Mouse (Mus musculus) cerebellum, postnatal 10 days (tissue): Measurements from ENCODE around the gene Cers5.
"Not testable (repeated sequence)": the region's sequence is repeated elsewhere in the genome, so short reads cannot be mapped to it uniquely, and the experiment has no call there.

Source experiments
- DNase-seq, 2 experiments: peaks; one replicate each; pipeline ENCODE4 v3.0.0; 2021; ENCODE audit warnings: mixed read lengths in 2 of 2

Gene Cers5

DNA sequence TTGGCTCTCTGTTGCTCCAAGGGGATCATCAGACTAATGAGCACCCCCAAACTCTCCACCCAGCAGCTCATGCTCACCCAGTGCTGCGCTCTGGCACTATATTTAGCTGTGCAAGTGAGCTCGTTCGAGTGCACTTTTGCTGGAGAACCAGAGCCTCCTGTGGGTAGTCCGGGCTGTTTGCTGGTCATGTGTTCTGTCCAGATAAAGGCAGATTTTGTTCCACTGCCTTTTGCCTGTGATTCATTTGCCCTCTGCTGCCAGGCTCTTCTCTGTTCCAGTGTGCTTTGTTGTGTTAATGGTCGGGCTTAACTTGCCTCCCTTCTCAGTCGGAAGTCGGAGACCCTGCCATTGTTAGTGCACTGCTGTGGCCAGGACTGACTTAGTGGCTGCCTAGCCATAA, 67.8 kb downstream of the Cers5 start:
- peak in 1 of 2 experiments; percentile 21 for DNase-seq

DNA sequence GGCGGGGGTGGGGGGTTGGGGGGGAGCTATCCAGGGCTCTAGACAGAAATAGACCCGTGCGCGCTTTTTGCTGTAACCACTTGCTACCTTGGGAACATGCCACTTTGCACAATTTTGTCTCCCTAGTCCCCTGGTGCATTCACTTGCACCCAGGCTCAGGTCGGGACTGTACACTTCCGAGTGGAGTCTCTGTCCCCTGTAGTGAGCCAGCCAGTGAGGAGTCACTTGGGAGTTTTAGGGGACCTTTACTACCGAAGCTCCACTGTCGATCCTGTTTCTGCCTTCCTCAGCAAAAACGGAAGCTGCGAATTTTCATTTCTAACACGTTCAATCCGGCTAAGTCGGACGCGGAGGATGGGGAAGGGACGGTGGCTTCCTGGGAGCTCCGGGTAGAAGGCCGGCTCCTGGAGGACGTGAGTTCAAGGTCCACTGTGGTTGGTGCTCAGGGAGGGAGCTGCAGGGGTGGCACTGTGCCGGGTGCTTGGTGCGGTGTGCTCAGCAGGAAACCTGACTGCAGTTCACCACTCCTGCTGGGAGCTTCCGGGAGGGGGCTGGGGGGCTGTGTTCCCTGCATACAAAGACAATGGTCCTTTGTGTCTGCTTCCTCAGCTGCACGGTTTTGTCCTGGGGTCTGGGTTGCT, 68.5 kb downstream of the Cers5 start:
- DNase-seq: peak in 1 of 2 experiments; percentile 48

DNA sequence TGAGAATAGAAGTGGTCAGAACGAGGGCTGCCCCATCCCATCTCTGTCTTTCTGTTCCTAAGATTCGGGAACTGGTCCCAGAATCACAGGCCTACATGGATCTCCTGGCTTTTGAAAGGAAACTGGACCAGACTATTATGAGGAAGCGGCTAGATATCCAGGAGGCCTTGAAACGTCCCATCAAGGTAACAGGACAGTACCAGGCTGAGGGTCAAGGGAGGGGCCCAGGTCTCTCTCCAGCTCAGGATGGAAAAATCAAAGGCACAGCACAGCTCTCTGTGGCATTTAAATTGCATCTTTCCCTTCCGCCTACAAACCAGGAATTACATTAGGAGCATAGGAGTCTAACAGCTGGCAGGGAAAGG, 69.0 kb downstream of the Cers5 start:
- DNase-seq: no peak

DNA sequence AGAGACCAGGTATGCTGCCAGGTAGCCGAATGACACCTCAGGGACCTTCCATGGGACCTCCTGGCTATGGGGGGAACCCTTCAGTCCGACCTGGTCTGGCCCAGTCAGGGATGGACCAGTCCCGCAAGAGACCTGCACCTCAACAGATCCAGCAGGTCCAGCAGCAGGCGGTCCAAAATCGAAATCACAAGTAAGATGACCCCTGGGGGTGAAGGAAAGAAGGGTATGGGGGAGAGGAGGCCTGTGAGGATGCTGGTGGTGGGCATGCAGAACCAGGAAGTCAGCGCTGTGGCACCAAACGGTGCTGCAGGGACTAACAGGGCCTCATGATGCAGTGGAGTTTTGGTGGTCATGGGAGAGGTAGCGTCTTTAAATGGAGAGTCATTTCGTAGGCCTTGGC, 69.6 kb downstream of the Cers5 start:
- peak in 1 of 2 experiments; percentile 33 for DNase-seq

DNA sequence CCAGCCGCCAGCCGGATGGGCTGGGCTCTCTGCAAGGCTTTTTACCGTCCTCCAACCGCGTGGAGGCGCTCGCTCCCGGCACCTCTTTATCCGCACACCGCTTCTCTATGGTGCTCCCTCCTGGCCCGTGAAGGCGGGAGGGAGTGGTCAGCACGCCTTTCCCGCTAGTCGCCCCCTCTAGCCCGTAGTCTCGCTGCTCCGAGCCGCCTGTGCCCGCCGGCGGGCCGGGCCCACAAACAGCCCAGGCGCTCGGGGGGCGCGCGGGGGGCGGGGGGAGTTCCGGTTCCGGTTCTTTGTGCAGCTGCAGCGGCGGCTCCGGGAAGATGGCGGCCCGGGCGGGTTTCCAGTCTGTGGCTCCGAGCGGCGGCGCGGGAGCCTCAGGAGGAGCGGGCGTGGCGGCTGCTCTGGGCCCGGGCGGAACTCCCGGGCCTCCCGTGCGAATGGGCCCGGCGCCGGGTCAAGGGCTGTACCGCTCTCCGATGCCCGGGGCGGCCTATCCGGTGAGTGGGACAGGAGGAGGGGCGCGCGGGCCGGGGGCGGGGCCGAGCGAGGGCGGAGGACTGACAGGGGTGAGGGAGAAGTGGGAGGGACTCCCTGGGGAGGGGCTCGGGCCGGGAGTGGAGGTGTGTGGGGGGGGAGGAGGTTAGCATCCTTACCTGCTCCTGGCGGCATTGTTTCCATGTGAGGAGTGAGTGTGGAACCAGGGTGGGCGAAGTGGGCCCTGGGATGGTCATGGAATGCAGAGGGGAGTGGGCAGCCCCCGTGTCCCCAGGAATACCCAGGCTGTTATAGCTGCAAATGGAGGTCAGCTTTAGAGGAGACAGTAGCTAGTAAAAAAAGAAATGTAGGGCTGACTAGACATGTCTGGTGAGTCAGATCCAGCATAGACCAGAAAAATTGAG, 70.4 kb downstream of the Cers5 start, which contains the start of gene Smarcd1:
Gene Smarcd1 (plus strand): TSS at position 131 of the 902 bp plus-strand sequence.
- peak; percentile 99 for DNase-seq

DNA sequence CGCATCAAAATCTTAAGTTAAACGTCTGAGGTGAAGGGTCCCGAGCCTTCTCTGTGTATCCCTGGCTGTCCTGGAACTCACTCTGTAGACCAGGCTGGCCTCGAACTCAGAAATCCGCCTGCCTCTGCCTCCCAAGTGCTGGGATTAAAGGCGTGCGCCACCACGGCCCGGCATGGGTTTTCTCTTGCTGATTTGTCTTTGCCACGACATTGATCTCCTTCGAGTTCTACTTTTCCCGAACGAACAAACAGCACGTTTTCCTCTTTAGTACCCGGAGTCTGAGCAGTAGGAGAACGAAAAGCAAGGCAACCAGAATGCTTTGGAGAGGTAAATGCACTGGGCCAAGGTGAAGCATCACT, 71.1 kb downstream of the Cers5 start:
- not testable (repeated sequence) for DNase-seq

DNA sequence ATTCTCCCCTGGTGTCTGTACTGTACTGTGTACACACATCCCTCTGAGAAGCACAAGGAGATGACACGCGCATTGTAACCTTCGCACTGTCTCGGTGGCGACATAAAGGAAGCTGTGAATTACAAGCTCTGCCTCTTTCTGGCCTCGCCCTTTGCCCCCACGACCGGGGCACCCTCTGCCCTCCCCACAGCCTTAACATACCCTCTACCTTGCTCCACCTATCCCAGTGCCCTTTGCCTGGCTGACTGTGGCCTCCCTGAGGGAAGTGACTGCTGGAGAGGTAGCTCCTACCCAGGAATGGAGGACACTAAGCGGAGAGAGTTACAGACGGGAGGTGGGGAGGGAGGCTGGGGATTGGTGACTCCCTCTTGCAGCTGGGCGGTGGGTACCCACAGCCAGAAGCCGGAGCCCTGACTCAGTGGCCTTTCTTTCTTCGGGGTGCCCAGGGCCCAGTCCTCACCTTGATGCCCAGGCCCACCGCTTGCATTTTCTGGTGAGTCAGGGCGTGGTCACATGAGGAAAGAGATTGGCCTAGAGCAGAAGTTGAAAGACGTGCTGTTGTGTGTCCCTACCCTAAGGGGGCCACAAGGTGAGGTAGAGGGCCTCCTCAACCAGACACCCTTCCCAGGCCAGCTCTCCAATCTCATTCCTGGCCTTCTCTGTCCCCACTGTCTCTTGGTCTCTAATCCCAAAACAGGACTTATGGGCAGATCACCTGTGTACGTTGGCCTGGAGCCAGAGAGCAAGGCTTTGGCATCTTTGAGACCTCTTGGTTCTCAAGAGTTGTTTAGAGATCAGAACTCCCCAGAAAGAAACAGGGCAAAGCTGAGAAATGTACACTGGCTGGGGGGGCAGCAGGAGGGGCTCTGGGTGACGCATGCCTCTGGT, 72.2 kb downstream of the Cers5 start:
- DNase-seq: peak in 1 of 2 experiments; percentile 52

DNA sequence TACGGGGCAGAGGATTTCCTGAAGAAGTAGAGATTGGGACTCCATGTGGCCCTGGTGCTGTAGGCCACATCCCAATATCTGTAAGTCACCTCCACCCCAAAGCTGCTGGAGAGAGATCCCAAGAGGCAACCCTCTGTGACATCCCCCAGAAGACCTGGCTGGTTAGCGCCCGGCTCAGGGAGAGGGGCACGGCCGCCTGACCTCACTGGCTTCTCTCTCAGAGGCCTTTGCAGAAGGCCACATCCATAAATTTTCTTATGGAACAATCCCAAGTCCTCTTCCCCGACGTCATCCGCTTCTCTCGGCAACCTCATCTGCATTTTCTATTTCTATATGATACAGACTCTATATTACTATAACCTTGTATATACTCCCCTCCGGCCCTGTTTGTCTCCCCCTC, 73.0 kb downstream of the Cers5 start:
- no peak for DNase-seq

DNA sequence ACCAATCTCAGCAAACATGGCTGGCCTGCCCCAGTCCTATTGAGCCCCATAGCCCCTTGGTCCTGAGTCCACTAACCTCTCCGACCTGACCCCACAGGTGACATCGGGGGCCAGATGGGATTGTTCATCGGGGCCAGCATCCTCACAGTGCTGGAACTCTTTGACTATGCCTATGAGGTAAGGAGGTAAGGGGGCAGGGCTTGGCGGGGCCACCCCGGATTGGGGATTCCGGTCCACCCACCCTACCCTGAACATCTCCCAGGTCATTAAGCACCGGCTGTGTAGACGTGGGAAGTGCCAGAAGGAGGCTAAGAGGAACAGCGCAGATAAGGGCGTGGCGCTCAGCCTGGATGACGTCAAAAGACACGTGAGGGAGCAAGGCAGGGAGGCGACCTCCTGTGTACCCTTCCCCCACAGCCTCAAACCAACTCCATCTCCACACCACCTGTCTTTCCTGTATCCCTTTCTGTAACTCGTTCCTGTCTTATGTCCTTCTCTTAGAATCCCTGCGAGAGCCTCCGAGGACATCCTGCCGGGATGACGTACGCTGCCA, 74.1 kb downstream of the Cers5 start:
- peak in 1 of 2 experiments; percentile 25 for DNase-seq

DNA sequence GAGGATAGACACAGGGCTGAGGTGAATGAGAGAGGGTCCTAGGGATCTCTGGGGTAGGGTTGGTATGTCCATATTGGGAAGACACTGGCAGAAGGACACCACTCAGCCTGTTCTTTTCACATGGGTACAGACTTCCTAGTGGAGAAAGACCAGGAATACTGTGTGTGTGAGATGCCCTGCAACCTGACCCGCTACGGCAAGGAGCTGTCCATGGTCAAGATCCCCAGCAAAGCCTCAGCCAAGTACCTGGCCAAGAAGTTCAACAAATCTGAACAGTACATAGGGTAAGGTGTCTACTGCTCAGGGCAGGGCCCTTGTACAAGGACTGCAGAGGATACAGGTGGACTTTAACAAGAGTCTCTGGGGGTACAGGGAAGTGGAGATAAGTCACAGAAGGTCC, 75.4 kb downstream of the Cers5 start:
- DNase-seq: no peak

DNA sequence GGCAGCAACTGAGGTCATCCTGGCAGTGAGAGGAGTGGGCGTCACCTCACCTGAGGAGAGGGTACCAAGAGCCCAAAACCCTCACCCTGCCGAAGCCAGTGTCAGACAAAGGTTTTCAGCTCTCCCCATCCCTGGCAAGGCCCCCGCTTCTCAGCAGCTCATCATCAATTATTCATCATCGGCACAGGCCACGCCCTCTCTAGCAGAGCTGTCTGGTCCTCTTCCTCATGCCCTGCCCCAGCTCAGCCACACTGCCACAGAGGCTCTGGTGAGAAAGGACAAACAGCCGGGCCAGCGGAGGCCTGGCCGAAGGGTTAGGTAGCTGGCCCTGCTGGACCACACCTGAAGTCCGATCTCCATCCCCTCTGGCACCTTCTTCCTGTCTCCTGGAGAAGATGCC, 80.7 kb downstream of the Cers5 start:
- DNase-seq: peak; percentile 65 to 69

DNA sequence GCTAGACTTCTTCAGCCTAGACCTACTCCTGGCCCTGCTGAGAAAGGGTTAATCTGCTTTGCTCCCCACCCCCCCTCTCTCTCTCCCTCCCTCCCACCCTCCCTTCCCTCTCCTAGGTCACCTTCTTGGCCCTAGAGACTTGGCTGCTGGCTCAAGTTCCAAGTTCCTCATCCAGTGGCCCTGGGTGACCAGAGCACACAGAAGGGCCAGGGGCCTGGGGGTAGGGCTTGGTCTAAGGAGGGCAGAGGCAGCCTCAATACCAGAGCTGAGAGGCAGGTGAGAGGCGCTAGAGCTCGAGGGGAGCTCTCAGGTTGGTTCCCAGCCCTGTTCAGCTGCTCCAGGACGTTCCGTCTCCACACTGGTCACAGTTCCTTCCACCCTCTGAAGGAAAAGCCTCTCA, 81.8 kb downstream of the Cers5 start:
- DNase-seq: no peak

DNA sequence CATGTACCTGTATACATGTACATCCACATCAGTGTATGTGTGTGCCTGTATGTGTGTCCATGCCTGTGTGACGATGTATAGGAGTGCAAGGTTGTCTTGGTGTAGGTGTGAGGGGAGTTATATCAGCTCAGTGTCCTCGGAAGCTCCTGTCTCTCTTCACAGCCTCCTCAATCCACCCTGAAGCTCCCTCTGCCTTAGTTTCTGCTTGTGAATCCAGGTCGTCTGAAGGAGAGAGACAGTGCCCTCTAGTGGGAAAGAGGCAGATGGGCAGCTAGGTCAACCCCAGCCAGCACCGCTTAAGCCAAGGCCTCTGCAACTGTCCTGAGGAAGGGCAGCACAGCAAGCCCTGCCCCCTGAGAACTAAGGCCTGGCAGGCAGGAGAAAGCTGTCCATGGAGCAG, 84.0 kb downstream of the Cers5 start:
- DNase-seq: peak; percentile 81 to 86
